Mouse (Mus musculus) R1 (cell line): ENCODE results near the gene Pdzd2.
A peak's percentile ranks its signal among the peaks of the same experiment; 100 is the strongest.

Experiments used
- DNase-seq: peaks from one replicate; pipeline ENCODE4 v3.0.0-alpha.2; 2018; ENCODE audit warnings: low read depth, low spot score

Pdzd2 gene

GRCm38 (mm10) chr15:12625524-12625923 lies 114.2 kb downstream of the Pdzd2 start:
- peak; percentile 14 for DNase-seq

GRCm38 (mm10) chr15:12623521-12623920 lies 116.2 kb downstream of the Pdzd2 start:
- peak; percentile 55 for DNase-seq

GRCm38 (mm10) chr15:12622701-12623100 lies 117.0 kb downstream of the Pdzd2 start:
- no peak for DNase-seq

- no peak for DNase-seq
These were observed 117.6 kb downstream of the Pdzd2 start for GRCm38 (mm10) chr15:12622093-12622643.

- no peak for DNase-seq
These were observed 120.5 kb downstream of the Pdzd2 start for GRCm38 (mm10) chr15:12619273-12619672.

GRCm38 (mm10) chr15:12617651-12618050 lies 122.1 kb downstream of the Pdzd2 start:
- no peak for DNase-seq

GRCm38 (mm10) chr15:12617220-12617619 lies 122.5 kb downstream of the Pdzd2 start:
- DNase-seq, result no peak

- DNase-seq, result no peak
These were observed 124.5 kb downstream of the Pdzd2 start for GRCm38 (mm10) chr15:12614944-12615878.

GRCm38 (mm10) chr15:12614011-12614410 lies 125.7 kb downstream of the Pdzd2 start:
- no peak for DNase-seq

GRCm38 (mm10) chr15:12612944-12613675 lies 126.6 kb downstream of the Pdzd2 start:
- DNase-seq, result no peak

- DNase-seq, result no peak
These were observed 131.6 kb downstream of the Pdzd2 start for GRCm38 (mm10) chr15:12608090-12608489.

GRCm38 (mm10) chr15:12606306-12606705 lies 133.4 kb downstream of the Pdzd2 start:
- DNase-seq, result no peak

- DNase-seq, result no peak
These were observed 134.3 kb downstream of the Pdzd2 start for GRCm38 (mm10) chr15:12605239-12605993.

GRCm38 (mm10) chr15:12603674-12604073 lies 136.1 kb downstream of the Pdzd2 start:
- peak; percentile 44 for DNase-seq

GRCm38 (mm10) chr15:12593094-12593493 lies 146.6 kb downstream of the Pdzd2 start:
- no peak for DNase-seq

GRCm38 (mm10) chr15:12592628-12593027 lies 147.1 kb downstream of the Pdzd2 start:
- peak; percentile 39 for DNase-seq

- DNase-seq, result no peak
These were observed 151.1 kb downstream of the Pdzd2 start for GRCm38 (mm10) chr15:12588661-12589060.

- no peak for DNase-seq
These were observed 152.8 kb downstream of the Pdzd2 start for GRCm38 (mm10) chr15:12586852-12587424.

GRCm38 (mm10) chr15:12586154-12586553 lies 153.6 kb downstream of the Pdzd2 start:
- peak; percentile 74 for DNase-seq

- no peak for DNase-seq
These were observed 156.7 kb downstream of the Pdzd2 start for GRCm38 (mm10) chr15:12583051-12583450.

- DNase-seq, result no peak
These were observed 157.3 kb downstream of the Pdzd2 start for GRCm38 (mm10) chr15:12582471-12582870.
